Mouse (Mus musculus) thymus, adult 18-20 months (tissue): Measurements from ENCODE around the gene Qrich2.
"Not testable (repeated sequence)": the region's sequence is repeated elsewhere in the genome, so short reads cannot be mapped to it uniquely, and the experiment has no call there.

Source experiments
- DNase-seq, 2 experiments: peaks; one replicate each; pipeline ENCODE4 v3.0.0; 2022; ENCODE audit warnings: mixed read lengths in 2 of 2

Gene Qrich2

GRCm38 (mm10) chr11:116428872-116429859, 36.9 kb downstream of the Qrich2 start:
- DNase-seq = no peak

- no peak for DNase-seq
Measured at GRCm38 (mm10) chr11:116426852-116427575, 39.0 kb downstream of the Qrich2 start.

GRCm38 (mm10) chr11:116426328-116426727, 39.7 kb downstream of the Qrich2 start:
- not testable (repeated sequence) for DNase-seq

- DNase-seq = no peak
Measured at GRCm38 (mm10) chr11:116424621-116425407, 41.2 kb downstream of the Qrich2 start.

- DNase-seq = peak; percentile 21 to 53
Measured at GRCm38 (mm10) chr11:116423782-116424620, 42.0 kb downstream of the Qrich2 start.

GRCm38 (mm10) chr11:116423214-116423613, 42.8 kb downstream of the Qrich2 start:
- no peak for DNase-seq

GRCm38 (mm10) chr11:116422562-116422961, 43.5 kb downstream of the Qrich2 start:
- DNase-seq = no peak

GRCm38 (mm10) chr11:116421102-116421501, 44.9 kb downstream of the Qrich2 start:
- DNase-seq = no peak

- DNase-seq = no peak
Measured at GRCm38 (mm10) chr11:116418841-116419462, 47.1 kb downstream of the Qrich2 start.

- peak in 1 of 2 experiments; percentile 47 for DNase-seq
Measured at GRCm38 (mm10) chr11:116418194-116418840, 47.7 kb downstream of the Qrich2 start.

GRCm38 (mm10) chr11:116417054-116417453, 49.0 kb downstream of the Qrich2 start:
- no peak for DNase-seq

- DNase-seq = no peak
Measured at GRCm38 (mm10) chr11:116416196-116416943, 49.7 kb downstream of the Qrich2 start.

GRCm38 (mm10) chr11:116413631-116414022, 52.4 kb downstream of the Qrich2 start:
- no peak for DNase-seq

GRCm38 (mm10) chr11:116412904-116413630, 53.0 kb downstream of the Qrich2 start, which contains the start of gene Rnf157:
Gene Rnf157, minus strand, starts transcription at chr11:116413032.
- peak; percentile 71 to 72 for DNase-seq

- DNase-seq = no peak
Measured at GRCm38 (mm10) chr11:116412028-116412827, 53.8 kb downstream of the Qrich2 start.

GRCm38 (mm10) chr11:116411582-116411981, 54.5 kb downstream of the Qrich2 start:
- no peak for DNase-seq

- not testable (repeated sequence) for DNase-seq
Measured at GRCm38 (mm10) chr11:116410415-116410814, 55.6 kb downstream of the Qrich2 start.

GRCm38 (mm10) chr11:116409008-116409407, 57.0 kb downstream of the Qrich2 start:
- DNase-seq = no peak
